Mouse (Mus musculus) lung, adult 2 months (tissue): ENCODE results near the gene Ppp2r5c. TPM values are rescaled to one million over a fixed set of nuclear protein-coding genes. Genes with fewer than 3 reads are reported as not detected.
A peak's percentile ranks its signal among the peaks of the same experiment; 100 is the strongest.

Source experiments
- DNase-seq: peaks from one replicate; pipeline ENCODE4 v3.0.0; 2022
- H3K4me1 ChIP-seq: fragments of 200-500 bp; 2 replicates; pipeline ENCODE4 v1.6.1; 2011; ENCODE audit warnings: low read length; ENCODE audit not compliant: control insufficient read depth, insufficient read depth
- H3K4me3 ChIP-seq: fragments of 200-500 bp; replicated peaks from 2 replicates; pipeline ENCODE3; 2011; ENCODE audit warnings: low read depth, mild to moderate bottlenecking, control low read depth, low read length; ENCODE audit errors: extremely low read depth
- CTCF ChIP-seq: fragments of 200-500 bp; IDR thresholded peaks from 2 replicates; pipeline ENCODE4 v1.5.1; 2011; ENCODE audit warnings: mild to moderate bottlenecking, low read length, control low read depth; ENCODE audit not compliant: insufficient read depth
- POLR2A ChIP-seq: fragments of 200-500 bp; IDR thresholded peaks from 2 replicates; pipeline ENCODE4 v1.6.1; 2011; ENCODE audit warnings: low read depth, mild to moderate bottlenecking, control low read depth, low read length, borderline replicate concordance; ENCODE audit errors: extremely low read depth
- WGBS: fragments of 180-500 bp; shearing (Covaris S2); methylation state at CpG from one replicate; pipeline ENCODE4 v1.1.7; 2018; 5-methylcytosine and 5-hydroxymethylcytosine counted together
- polyA plus RNA-seq: library from polyadenylated mRNA; depleted of rRNA; stranded (reverse); fragments of >200 nt; gene quantifications from 2 replicates; pipeline ENCODE4 v1.2.3, GENCODE M21; 2012

Gene Ppp2r5c
- polyA plus RNA-seq, 1 experiment, result 45.1 TPM

DNA sequence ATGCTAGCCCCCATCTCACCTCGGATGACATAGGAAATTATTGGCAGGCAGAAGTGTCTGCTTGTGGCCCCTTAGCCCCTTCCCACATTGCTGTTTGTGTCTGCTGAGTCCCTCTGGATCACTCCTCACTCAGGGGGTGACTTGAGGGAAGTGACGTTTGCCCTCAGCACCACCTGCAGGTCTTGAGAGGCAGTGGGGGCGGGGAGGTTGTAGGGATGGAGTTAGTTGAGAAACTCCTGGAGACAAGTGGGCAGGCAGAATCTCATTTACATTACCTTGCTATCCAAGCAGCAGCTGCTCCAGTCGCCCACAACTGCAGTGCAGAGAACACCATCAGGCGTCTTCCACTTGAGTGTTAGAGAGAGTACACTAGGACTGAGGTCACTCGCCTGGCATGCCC, 36.8 kb downstream of the Ppp2r5c start:
- Histone ChIP-seq H3K4me3 (no peak overlapping the region), H3K4me1 (peaks cover 11% of the 10 kb centered on the region)
- DNase-seq, result no peak
- no peak for TF ChIP-seq CTCF
- no peak for TF ChIP-seq POLR2A
- WGBS, result 55% methylated on average over 6 of the region's 6 CpGs

DNA sequence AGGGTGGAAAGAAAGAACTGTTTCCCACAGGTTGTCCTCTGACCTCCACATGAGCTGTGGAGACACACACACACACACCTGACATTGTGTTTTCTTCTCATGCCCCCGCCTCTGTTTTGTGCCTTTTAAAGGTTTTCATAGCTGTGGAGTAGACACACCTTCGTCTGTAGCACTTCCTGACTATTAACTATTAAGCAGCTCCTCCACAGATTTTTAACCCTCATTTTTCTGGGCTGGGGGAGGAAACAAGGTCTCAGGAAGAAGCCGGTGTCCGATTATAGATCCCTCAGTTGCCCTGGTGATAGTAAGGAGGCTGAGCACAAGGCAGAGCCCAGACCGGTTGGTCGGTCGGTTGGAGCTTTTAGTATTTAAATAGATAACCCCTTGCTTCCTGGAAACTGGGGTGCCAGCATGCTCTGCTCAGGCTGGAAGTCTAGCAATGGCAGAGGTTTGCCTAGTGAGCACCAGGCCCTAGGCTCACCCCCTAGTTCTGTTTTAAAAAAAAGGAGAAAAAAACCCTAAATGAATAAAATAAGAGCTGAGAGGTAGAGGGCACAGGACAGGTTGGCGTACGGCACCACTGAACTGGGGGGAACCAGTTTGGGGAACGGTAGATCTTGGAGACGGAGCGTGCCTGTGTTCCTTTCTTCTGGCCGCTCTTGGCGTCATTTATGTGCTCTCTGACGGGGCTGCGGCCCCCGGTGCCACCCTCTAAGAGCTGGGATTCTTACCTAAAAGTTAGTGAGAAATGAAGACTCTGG, 38.1 kb downstream of the Ppp2r5c start:
- 2% methylated on average over 17 of the region's 17 CpGs for WGBS
- Histone ChIP-seq H3K4me1 (peaks cover 11% of the 10 kb centered on the region), H3K4me3 (peak overlapping the region; percentile 69)
- DNase-seq, result no peak
- TF ChIP-seq POLR2A, result no peak
- no peak for TF ChIP-seq CTCF

DNA sequence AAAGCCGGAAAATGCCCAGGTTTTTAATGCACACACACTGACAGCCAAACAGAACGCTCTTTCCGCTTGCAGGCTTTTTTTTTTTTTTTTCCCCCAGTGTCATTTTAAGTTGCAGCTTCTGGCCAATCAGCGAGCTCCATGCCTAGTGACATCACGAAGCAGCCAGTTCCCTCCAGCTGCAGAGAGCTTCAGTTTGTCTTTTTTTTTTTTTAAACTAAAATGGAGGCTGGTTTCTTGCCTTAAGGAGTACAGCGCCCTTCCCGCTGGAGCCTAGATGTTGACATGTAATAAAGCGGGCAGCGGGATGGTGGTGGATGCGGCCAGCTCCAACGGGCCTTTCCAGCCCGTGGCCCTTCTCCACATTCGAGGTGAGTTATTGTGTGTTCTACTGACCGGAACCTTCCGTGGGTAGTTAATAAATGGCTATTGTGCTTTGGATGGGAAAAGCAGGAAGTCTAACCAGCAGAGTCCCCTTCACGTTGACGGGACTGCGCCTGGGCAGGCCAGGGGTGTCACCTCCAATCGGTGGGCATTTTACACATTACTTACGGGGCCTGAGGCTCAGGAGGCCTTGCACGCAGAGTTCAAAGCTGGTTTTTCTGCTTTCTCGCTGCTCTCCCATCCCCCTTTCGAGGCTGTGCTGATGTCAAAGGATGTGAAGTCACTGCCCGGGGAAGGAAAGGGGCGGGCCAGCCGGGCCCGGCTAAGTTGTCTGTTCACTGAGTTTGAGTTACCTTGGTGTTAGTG, 38.8 kb downstream of the Ppp2r5c start:
- TF ChIP-seq CTCF (no peak), POLR2A (peak; percentile 75; the same call in 1 of the 2 replicates)
- peak overlapping the region; percentile 99 for H3K4me3 ChIP-seq

GRCm38 (mm10) chr12:110486852-110487251, 39.9 kb downstream of the Ppp2r5c start:
- TF ChIP-seq POLR2A, result no peak
- TF ChIP-seq CTCF, result no peak
- no peak for DNase-seq
- Histone ChIP-seq H3K4me1 (peaks cover 11% of the 10 kb centered on the region), H3K4me3 (no peak overlapping the region)
- 59% methylated on average over 5 of the region's 5 CpGs for WGBS

More for the DNA sequence above, 38.8 kb downstream of the Ppp2r5c start:
- WGBS, result under 1% methylated on average over 27 of the region's 27 CpGs
- H3K4me1 ChIP-seq, result peaks cover 11% of the 10 kb centered on the region
- peak; percentile 85 for DNase-seq

DNA sequence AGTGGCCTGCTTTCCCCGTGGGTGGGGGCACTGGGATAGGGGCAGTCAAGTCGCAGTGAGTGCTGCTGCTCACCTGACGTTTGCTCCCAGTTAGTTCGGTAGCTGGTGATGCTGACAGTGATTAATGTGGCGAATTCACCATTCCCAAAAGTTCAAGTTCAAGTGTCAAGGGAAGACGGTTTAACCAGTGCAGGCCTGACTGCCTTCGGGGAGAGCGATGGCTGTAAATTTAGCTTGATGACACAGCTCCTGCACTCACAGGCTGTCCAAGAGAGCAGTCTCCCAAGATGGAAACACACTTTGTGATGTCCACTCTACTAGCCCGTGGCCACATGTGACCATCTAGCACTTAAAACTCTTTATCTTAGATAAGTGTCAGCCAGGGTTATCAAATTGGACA, 41.1 kb downstream of the Ppp2r5c start:
- no peak for DNase-seq
- TF ChIP-seq CTCF (no peak), POLR2A (no peak)
- WGBS, result 46% methylated on average over 9 of the region's 9 CpGs
- no peak overlapping the region for H3K4me3 ChIP-seq
- peaks cover 11% of the 10 kb centered on the region for H3K4me1 ChIP-seq

GRCm38 (mm10) chr12:110489946-110490701, 43.2 kb downstream of the Ppp2r5c start:
- TF ChIP-seq CTCF (no peak), POLR2A (no peak)
- H3K4me1 ChIP-seq, result peaks cover 14% of the 10 kb centered on the region
- DNase-seq, result no peak
- WGBS, result 92% methylated on average over 12 of the region's 12 CpGs
- H3K4me3 ChIP-seq, result no peak overlapping the region

- Histone ChIP-seq H3K4me3 (no peak overlapping the region), H3K4me1 (peaks cover 12% of the 10 kb centered on the region)
- 92% methylated on average over 5 of the region's 5 CpGs for WGBS
- DNase-seq, result no peak
- TF ChIP-seq CTCF (no peak), POLR2A (no peak)
Observed at GRCm38 (mm10) chr12:110492436-110492835, 45.5 kb downstream of the Ppp2r5c start.

- Histone ChIP-seq H3K4me3 (no peak overlapping the region), H3K4me1 (peaks cover 18% of the 10 kb centered on the region)
- no peak for DNase-seq
- WGBS, result 87% methylated on average over 13 of the region's 13 CpGs
- no peak for TF ChIP-seq CTCF
- no peak for TF ChIP-seq POLR2A
Observed at GRCm38 (mm10) chr12:110493597-110494369, 46.9 kb downstream of the Ppp2r5c start.
